Mouse (Mus musculus) bone marrow macrophage, adult 2 months (primary cell): ENCODE measurements at regions not wholly inside any gene's neighbourhood (a gene's known extent, or its start where the extent isn't known, plus 50 kb on each side); places are given as distances from the start of the nearest gene placed in this dataset.

Source experiments
- CTCF ChIP-seq: IDR thresholded peaks from 2 replicates; pipeline ENCODE4 v1.5.1; 2012; ENCODE audit warnings: low read depth, mild to moderate bottlenecking, low read length, moderate library complexity
- POLR2A ChIP-seq: IDR thresholded peaks from 2 replicates; pipeline ENCODE4 v1.6.1; 2012; ENCODE audit warnings: mild to moderate bottlenecking, low read depth, low read length, borderline replicate concordance

DNA sequence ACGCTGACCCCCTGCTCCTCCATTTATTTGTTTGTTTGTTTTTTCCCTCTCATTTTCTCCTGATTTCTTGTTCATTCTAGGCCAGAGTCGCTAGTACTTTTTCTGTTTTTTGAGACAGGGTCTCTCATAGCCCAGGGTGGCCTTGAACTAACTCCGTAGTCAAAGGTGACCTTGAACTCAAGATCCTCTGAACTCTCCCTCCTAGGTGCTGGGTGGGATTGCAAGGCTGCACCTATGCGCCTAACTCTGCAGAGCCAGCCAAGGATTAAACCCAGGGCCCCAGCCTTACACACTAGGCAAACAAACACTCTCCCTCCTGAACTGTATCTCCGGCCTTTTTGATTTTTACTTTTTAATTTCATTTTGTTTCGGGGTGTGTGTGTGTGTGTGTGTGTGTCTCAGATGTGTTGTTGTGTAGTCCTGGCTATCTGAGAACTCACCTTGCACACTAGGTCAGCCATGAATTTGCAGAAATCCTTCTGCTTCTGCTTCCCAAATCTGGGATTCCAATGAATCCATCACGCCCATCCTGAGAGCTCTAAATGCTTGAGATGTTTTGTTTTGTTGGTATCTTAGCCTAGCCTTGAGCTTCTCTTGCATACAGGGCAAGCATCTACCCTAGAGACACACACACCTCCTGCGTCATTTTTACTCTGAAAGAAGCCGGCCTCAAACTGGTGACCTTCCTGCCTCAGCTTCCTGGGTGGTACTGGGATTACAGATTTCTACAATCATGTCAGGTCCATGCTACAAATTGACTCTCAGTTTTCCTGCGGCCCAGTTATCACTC, 56.3 kb upstream of the Tbx3 start:
- no peak for TF ChIP-seq CTCF
- no peak for TF ChIP-seq POLR2A
